Mouse (Mus musculus) intestine, postnatal 0 days (tissue): Measurements from ENCODE around the gene Olfr891. TPM values are rescaled to one million over a fixed set of nuclear protein-coding genes. Genes with fewer than 3 reads are reported as not detected.
"Not testable (repeated sequence)": the region's sequence is repeated elsewhere in the genome, so short reads cannot be mapped to it uniquely, and the experiment has no call there.

Source experiments
- ATAC-seq: fragments of 200-750 bp; cut with Nextera tagmentation; 2 replicates; pipeline ENCODE4 v1.8.0; 2017; ENCODE audit warnings: mild to moderate bottlenecking, moderate TSS enrichment, moderate library complexity
- H3K27ac ChIP-seq: fragments of 300-500 bp; sonication (generic); 2 replicates; pipeline ENCODE4 v1.5.1; 2014; ENCODE audit warnings: mild to moderate bottlenecking, low read depth, low read length, moderate library complexity
- H3K27me3 ChIP-seq: fragments of 300-500 bp; sonication (generic); replicated peaks from 2 replicates; pipeline ENCODE4 v1.6.1; 2014; ENCODE audit warnings: low read length, mixed read lengths; ENCODE audit not compliant: control insufficient read depth, insufficient read depth
- H3K36me3 ChIP-seq: fragments of 300-500 bp; sonication (generic); 2 replicates; pipeline ENCODE4 v1.6.1; 2014; ENCODE audit warnings: mild to moderate bottlenecking, moderate library complexity; ENCODE audit not compliant: control insufficient read depth, insufficient read depth
- H3K4me1 ChIP-seq: fragments of 300-500 bp; sonication (generic); replicated peaks from 2 replicates; pipeline ENCODE4 v1.6.1; 2014; ENCODE audit warnings: antibody characterized with exemption, low read length, mixed read lengths; ENCODE audit not compliant: control insufficient read depth, insufficient read depth
- H3K4me2 ChIP-seq: fragments of 300-500 bp; sonication (generic); replicated peaks from 2 replicates; pipeline ENCODE4 v1.6.1; 2014; ENCODE audit warnings: low read depth, mild to moderate bottlenecking, moderate library complexity
- H3K4me3 ChIP-seq: fragments of 300-500 bp; sonication (generic); 2 replicates; pipeline ENCODE4 v1.5.1; 2014; ENCODE audit warnings: low read depth, low read length
- H3K9ac ChIP-seq: fragments of 300-500 bp; sonication (generic); 2 replicates; pipeline ENCODE4 v1.6.1; 2014; ENCODE audit warnings: mild to moderate bottlenecking, low read depth, low read length
- H3K9me3 ChIP-seq: fragments of 300-500 bp; sonication (generic); 2 replicates; pipeline ENCODE4 v1.6.1; 2016; ENCODE audit warnings: mixed run types; ENCODE audit not compliant: control insufficient read depth
- CTCF ChIP-seq: sonication (generic); IDR thresholded peaks from 2 replicates; pipeline ENCODE4 v1.5.1; 2016; ENCODE audit warnings: low read depth, mild to moderate bottlenecking, control low read depth, antibody characterized with exemption, moderate library complexity
- WGBS: fragments of 180-500 bp; shearing (Covaris S2); extraction: QIAGEN DNeasy Blood & Tissue Kit; methylation state at CpG from one replicate; pipeline ENCODE4 v1.1.7; 2014; 5-methylcytosine and 5-hydroxymethylcytosine counted together
- polyA plus RNA-seq: library from polyadenylated mRNA; unstranded; fragments of >200 nt; fragmentation: Nextera tagmentation; extraction: Ambion mirVana; gene quantifications from 2 replicates; pipeline ENCODE4 v1.2.1, GENCODE M21; 2015

The Olfr891 gene
- polyA plus RNA-seq, result not detected in 2 replicates

- 74% methylated on average over 1 of the region's 1 CpGs for WGBS
- ATAC-seq, result no peak
- Histone ChIP-seq H3K4me3 (no peak within 1 kb of the TSS), H3K4me1 (no peaks in the 10 kb centered on the region), H3K27ac (no peak within 1 kb of the TSS), H3K9ac (no peak within 1 kb of the TSS), H3K9me3 (0 out of 2 replicates have a peak, but pooled peaks cover 5% of the 10 kb centered on the region), H3K36me3 (no peaks in the 10 kb centered on the region), H3K27me3 (no peaks in the 10 kb centered on the region), H3K4me2 (no peak within 1 kb of the TSS)
- TF ChIP-seq CTCF, result no peak
Observed at GRCm38 (mm10) chr9:38180721-38181120, at the start of gene Olfr891. Gene Olfr891 (minus strand): TSS chr9:38180821.

GRCm38 (mm10) chr9:38217755-38218154 lies 37.1 kb upstream of the Olfr891 start, which contains the start of gene Olfr894:
Gene Olfr894 (plus strand): TSS chr9:38218055.
- H3K4me3 ChIP-seq, result no peak within 1 kb of the TSS

GRCm38 (mm10) chr9:38208065-38208464 lies 27.4 kb upstream of the Olfr891 start, which contains the start of gene Olfr893:
Gene Olfr893 (plus strand): TSS chr9:38208365.
- Histone ChIP-seq H3K9ac (no peak within 1 kb of the TSS), H3K4me3 (no peak within 1 kb of the TSS), H3K4me2 (no peak within 1 kb of the TSS), H3K27me3 (no peaks in the 10 kb centered on the region), H3K36me3 (no peaks in the 10 kb centered on the region), H3K27ac (no peak within 1 kb of the TSS), H3K9me3 (no peaks in the 10 kb centered on the region), H3K4me1 (no peaks in the 10 kb centered on the region)
- ATAC-seq, result no peak
- TF ChIP-seq CTCF, result no peak
- WGBS, result 89% methylated on average over 3 of the region's 3 CpGs

More at GRCm38 (mm10) chr9:38217755-38218154, 37.1 kb upstream of the Olfr891 start, which contains the start of gene Olfr894:
- Histone ChIP-seq H3K27me3 (no peaks in the 10 kb centered on the region), H3K36me3 (no peaks in the 10 kb centered on the region), H3K27ac (no peak within 1 kb of the TSS), H3K4me1 (no peaks in the 10 kb centered on the region), H3K9me3 (no peaks in the 10 kb centered on the region), H3K4me2 (no peak within 1 kb of the TSS), H3K9ac (no peak within 1 kb of the TSS)
- no peak for ATAC-seq
- TF ChIP-seq CTCF, result no peak

GRCm38 (mm10) chr9:38168341-38168740 lies 12.3 kb downstream of the Olfr891 start:
- not testable (repeated sequence) for H3K27ac ChIP-seq, H3K36me3 ChIP-seq, H3K4me3 ChIP-seq, H3K9ac ChIP-seq, H3K4me1 ChIP-seq, H3K9me3 ChIP-seq, ATAC-seq, H3K4me2 ChIP-seq, H3K27me3 ChIP-seq
- 50% methylated on average over 2 of the region's 2 CpGs for WGBS

- Histone ChIP-seq H3K4me3 (no peak within 1 kb of the TSS), H3K27ac (no peak within 1 kb of the TSS), H3K27me3 (no peaks in the 10 kb centered on the region), H3K4me2 (no peak within 1 kb of the TSS), H3K4me1 (no peaks in the 10 kb centered on the region), H3K36me3 (no peaks in the 10 kb centered on the region), H3K9me3 (no peaks in the 10 kb centered on the region), H3K9ac (no peak within 1 kb of the TSS)
- no peak for TF ChIP-seq CTCF
- ATAC-seq, result no peak
Observed at GRCm38 (mm10) chr9:38142217-38142616, 38.4 kb downstream of the Olfr891 start, which contains the start of gene Olfr890. Gene Olfr890 (plus strand): TSS chr9:38142517.

Other genes starting within 250 kb of the Olfr891 start
- gene Olfr881, start 189.0 kb downstream of the Olfr891 start, polyA plus RNA-seq, result not detected in 2 replicates
- gene Olfr883, start 155.0 kb downstream of the Olfr891 start, polyA plus RNA-seq, result not detected in 2 replicates
- gene Olfr884, start 134.3 kb downstream of the Olfr891 start, polyA plus RNA-seq, result not detected in 2 replicates
- gene Olfr885, start 119.5 kb downstream of the Olfr891 start, polyA plus RNA-seq, result not detected in 2 replicates
- not detected in 2 replicates for gene Olfr887, start 96.7 kb downstream of the Olfr891 start, polyA plus RNA-seq
- gene Olfr888, start 72.7 kb downstream of the Olfr891 start, polyA plus RNA-seq, result not detected in 2 replicates
- not detected in 2 replicates for gene Olfr889, start 65.6 kb downstream of the Olfr891 start, polyA plus RNA-seq
- not detected in 2 replicates for gene Olfr890, start 38.3 kb downstream of the Olfr891 start, polyA plus RNA-seq
- not detected in 2 replicates for gene Olfr893, start 27.5 kb upstream of the Olfr891 start, polyA plus RNA-seq
- gene Olfr894, start 37.2 kb upstream of the Olfr891 start, polyA plus RNA-seq, result not detected in 2 replicates
- not detected in 2 replicates for gene Olfr143, start 72.0 kb upstream of the Olfr891 start, polyA plus RNA-seq
- gene Olfr895, start 87.0 kb upstream of the Olfr891 start, polyA plus RNA-seq, result not detected in 2 replicates
- gene Olfr896-ps1, start 110.3 kb upstream of the Olfr891 start, polyA plus RNA-seq, result not detected in 2 replicates
- not detected in 2 replicates for gene Olfr25, start 148.2 kb upstream of the Olfr891 start, polyA plus RNA-seq
- not detected in 2 replicates for gene Olfr898, start 167.6 kb upstream of the Olfr891 start, polyA plus RNA-seq
- not detected in 2 replicates for gene Olfr250, start 186.1 kb upstream of the Olfr891 start, polyA plus RNA-seq
- not detected in 2 replicates for gene Olfr251, start 196.3 kb upstream of the Olfr891 start, polyA plus RNA-seq
- gene Olfr147, start 220.9 kb upstream of the Olfr891 start, polyA plus RNA-seq, result not detected in 2 replicates
- gene Olfr901, start 248.6 kb upstream of the Olfr891 start, polyA plus RNA-seq, result not detected in 2 replicates